Mouse (Mus musculus) olfactory bulb, adult 2 months (tissue): Measurements from ENCODE around the gene Umad1.

Source experiments
- CTCF ChIP-seq: fragments of 200-500 bp; IDR thresholded peaks from 2 replicates; pipeline ENCODE4 v1.5.1; 2012; ENCODE audit warnings: low read depth, mild to moderate bottlenecking, low read length, moderate library complexity; ENCODE audit not compliant: insufficient read depth
- POLR2A ChIP-seq: fragments of 200-500 bp; IDR thresholded peaks from 2 replicates; pipeline ENCODE4 v1.6.1; 2012; ENCODE audit warnings: mild to moderate bottlenecking, low read depth, low read length, moderate library complexity; ENCODE audit not compliant: insufficient read depth

DNA sequence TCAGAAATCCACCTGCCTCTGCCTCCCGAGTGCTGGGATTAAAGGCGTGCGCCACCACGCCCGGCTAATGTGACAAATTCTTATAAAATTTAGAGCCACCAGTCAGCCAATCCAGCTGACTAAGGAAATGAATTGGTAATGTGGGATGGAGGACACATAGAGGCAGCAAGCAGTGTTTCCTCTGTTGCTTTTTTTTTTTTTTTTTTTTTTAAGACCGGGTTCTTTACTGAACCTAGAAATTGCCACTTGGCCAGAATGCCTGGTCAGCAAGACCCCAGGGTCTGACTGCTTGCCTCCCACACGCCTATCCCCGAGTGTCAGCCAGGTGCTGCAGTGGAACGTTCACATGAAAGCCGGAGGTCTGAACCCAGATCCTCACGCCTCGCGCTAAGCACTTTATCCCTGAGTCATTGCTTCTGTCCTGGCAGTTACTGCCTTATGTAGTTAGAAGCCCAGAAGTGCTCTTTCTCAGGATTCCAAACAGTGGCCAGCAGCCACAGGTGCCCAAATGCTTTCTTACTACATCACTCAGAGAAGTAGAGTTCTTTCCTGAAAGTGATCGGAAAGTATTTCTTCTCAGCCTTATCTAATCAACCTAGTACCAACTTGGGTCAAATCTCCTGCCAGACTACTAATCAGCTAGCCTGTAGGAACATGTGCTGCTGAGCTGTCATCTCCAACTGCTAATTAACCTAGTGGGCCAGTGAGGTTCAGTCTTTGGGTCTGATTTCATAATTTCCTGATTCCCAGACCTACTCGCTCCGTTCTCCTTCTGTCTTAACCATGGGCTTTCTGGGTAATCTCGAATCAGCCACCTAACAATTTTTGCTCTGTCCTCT lies 225.6 kb downstream of the Umad1 start:
- TF ChIP-seq CTCF (no peak), POLR2A (no peak)
